Mouse (Mus musculus): ENCODE results near the gene Prickle2.

GRCm38 (mm10) chr6:92559261-92559660, 146.7 kb downstream of the Prickle2 start:
- TF ChIP-seq CTCF (IDR thresholded peaks at IDR 0.05; ENCODE audit: low read depth) (no peak), EP300 (IDR thresholded peaks at IDR 0.05; ENCODE audit: low read depth) (no peak)
